Mouse (Mus musculus) forebrain, embryonic 11.5 days (tissue): ENCODE measurements around the gene Zswim2. TPM values are rescaled to one million over a fixed set of nuclear protein-coding genes. Genes with fewer than 3 reads are reported as not detected.
"Not testable (repeated sequence)": the region's sequence is repeated elsewhere in the genome, so short reads cannot be mapped to it uniquely, and the experiment has no call there.

Experiments
- ATAC-seq: fragments of 200-750 bp; cut with Nextera tagmentation; replicated peaks from 2 replicates; pipeline ENCODE4 v1.8.0; 2017; ENCODE audit warnings: moderate TSS enrichment; ENCODE audit not compliant: low FRiP score
- DNase-seq: peaks from one replicate; pipeline ENCODE4 v3.0.0-alpha.2; 2017; ENCODE audit warnings: low spot score
- H3K27ac ChIP-seq: fragments of 300-500 bp; sonication (generic); 2 replicates; pipeline ENCODE4 v1.5.1; 2014; ENCODE audit warnings: low read depth, low read length
- H3K27me3 ChIP-seq: fragments of 300-500 bp; sonication (generic); 2 replicates; pipeline ENCODE4 v1.6.1; 2014; ENCODE audit warnings: mild to moderate bottlenecking, low read length, mixed read lengths; ENCODE audit not compliant: control insufficient read depth, insufficient read depth
- H3K36me3 ChIP-seq: fragments of 300-500 bp; sonication (generic); 2 replicates; pipeline ENCODE4 v1.6.1; 2014; ENCODE audit warnings: mild to moderate bottlenecking, low read length, moderate library complexity, mixed read lengths; ENCODE audit not compliant: control insufficient read depth, insufficient read depth
- H3K4me1 ChIP-seq: fragments of 300-500 bp; sonication (generic); replicated peaks from 2 replicates; pipeline ENCODE4 v1.6.1; 2014; ENCODE audit warnings: low read length, mixed read lengths; ENCODE audit not compliant: control insufficient read depth, insufficient read depth
- H3K4me2 ChIP-seq: fragments of 300-500 bp; sonication (generic); 2 replicates; pipeline ENCODE4 v1.6.1; 2014; ENCODE audit warnings: low read depth, mild to moderate bottlenecking, low read length, moderate library complexity, mixed read lengths; ENCODE audit not compliant: severe bottlenecking
- H3K4me3 ChIP-seq: fragments of 300-500 bp; sonication (generic); 2 replicates; pipeline ENCODE4 v1.5.1; 2014; ENCODE audit warnings: low read depth, low read length
- H3K9ac ChIP-seq: fragments of 300-500 bp; sonication (generic); 2 replicates; pipeline ENCODE4 v1.6.1; 2014; ENCODE audit warnings: low read length
- H3K9me3 ChIP-seq: fragments of 300-500 bp; sonication (generic); 2 replicates; pipeline ENCODE4 v1.6.1; 2016; ENCODE audit warnings: low read length, mixed read lengths; ENCODE audit not compliant: control insufficient read depth
- WGBS: fragments of 180-500 bp; shearing (Covaris S2); extraction: QIAGEN DNeasy Blood & Tissue Kit; methylation state at CpG from one replicate; pipeline ENCODE4 v1.1.7; 2014; 5-methylcytosine and 5-hydroxymethylcytosine counted together
- polyA plus RNA-seq: library from polyadenylated mRNA; unstranded; fragments of >200 nt; fragmentation: Nextera tagmentation; extraction: Ambion mirVana; gene quantifications from 2 replicates; pipeline ENCODE4 v1.2.1, GENCODE M21; 2014

The Zswim2 gene
- not detected in 2 replicates for polyA plus RNA-seq

GRCm38 (mm10) chr2:83940931-83941361 is at the start of gene Zswim2:
Zswim2 (minus strand) TSS chr2:83941228.
- DNase-seq (peak; percentile 84), ATAC-seq (peak; percentile 98)
- Histone ChIP-seq H3K27me3 (no peaks in the 10 kb centered on the region), H3K9ac (peak within 1 kb of the TSS; percentile 33; the same call in 1 of the 2 replicates), H3K4me3 (peak within 1 kb of the TSS; percentile 31; the same call in 1 of the 2 replicates), H3K9me3 (no peaks in the 10 kb centered on the region), H3K4me1 (no peaks in the 10 kb centered on the region), H3K36me3 (no peaks in the 10 kb centered on the region), H3K4me2 (peak within 1 kb of the TSS; percentile 67), H3K27ac (no peak within 1 kb of the TSS)
- WGBS: under 1% methylated on average over 20 of the region's 20 CpGs

DNA sequence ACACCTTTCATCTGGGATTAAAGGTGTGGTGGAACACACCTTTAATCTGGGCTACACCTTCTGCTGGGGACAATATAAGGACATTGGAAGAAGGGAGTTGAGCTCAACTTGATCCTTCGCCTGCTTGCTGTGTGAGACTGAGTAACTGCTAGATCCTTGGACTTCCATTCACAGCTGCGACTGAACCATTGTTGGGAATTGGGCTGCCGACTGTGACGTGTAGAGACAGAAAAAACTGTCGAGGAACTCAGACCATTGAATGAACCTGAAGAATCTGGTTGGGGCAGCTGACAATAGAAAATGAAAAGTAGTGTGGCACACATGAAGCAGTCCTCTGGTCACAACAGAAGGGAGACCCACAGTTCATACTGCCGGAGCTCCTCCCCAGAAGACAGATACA is 49.2 kb upstream of the Zswim2 start, which contains the start of gene Gm13691:
Gene Gm13691, plus strand, starts transcription at position 301 of the 400 bp plus-strand sequence.
- H3K27ac ChIP-seq, H3K27me3 ChIP-seq, H3K4me1 ChIP-seq, H3K9ac ChIP-seq, H3K4me3 ChIP-seq, ATAC-seq, H3K4me2 ChIP-seq, H3K9me3 ChIP-seq, DNase-seq, H3K36me3 ChIP-seq: not testable (repeated sequence)
- no CpG with 5 or more reads among the region's 6 CpGs for WGBS

- DNase-seq, ATAC-seq, H3K9me3 ChIP-seq: not testable (repeated sequence)
Measured at GRCm38 (mm10) chr2:83984443-83984842, 43.4 kb upstream of the Zswim2 start, which contains the start of gene Gm13697. Gm13697 (plus strand) TSS chr2:83984743.

DNA sequence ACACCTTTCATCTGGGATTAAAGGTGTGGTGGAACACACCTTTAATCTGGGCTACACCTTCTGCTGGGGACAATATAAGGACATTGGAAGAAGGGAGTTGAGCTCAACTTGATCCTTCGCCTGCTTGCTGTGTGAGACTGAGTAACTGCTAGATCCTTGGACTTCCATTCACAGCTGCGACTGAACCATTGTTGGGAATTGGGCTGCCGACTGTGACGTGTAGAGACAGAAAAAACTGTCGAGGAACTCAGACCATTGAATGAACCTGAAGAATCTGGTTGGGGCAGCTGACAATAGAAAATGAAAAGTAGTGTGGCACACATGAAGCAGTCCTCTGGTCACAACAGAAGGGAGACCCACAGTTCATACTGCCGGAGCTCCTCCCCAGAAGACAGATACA is 37.6 kb upstream of the Zswim2 start, which contains the start of gene Gm13694:
Gene Gm13694, plus strand, starts transcription at position 301 of the 400 bp plus-strand sequence.
- WGBS: no CpG with 5 or more reads among the region's 6 CpGs

More at GRCm38 (mm10) chr2:83984443-83984842, 43.4 kb upstream of the Zswim2 start, which contains the start of gene Gm13697:
- H3K4me3 ChIP-seq, H3K36me3 ChIP-seq, H3K4me1 ChIP-seq, H3K9ac ChIP-seq, H3K27me3 ChIP-seq, H3K4me2 ChIP-seq, H3K27ac ChIP-seq: not testable (repeated sequence)
- WGBS: no CpG with 5 or more reads among the region's 6 CpGs

GRCm38 (mm10) chr2:83972823-83973222 is 31.8 kb upstream of the Zswim2 start, which contains the start of gene Gm13696:
Gm13696 (plus strand) TSS chr2:83973123.
- H3K4me3 ChIP-seq, H3K27me3 ChIP-seq, H3K36me3 ChIP-seq, ATAC-seq, H3K27ac ChIP-seq, DNase-seq, H3K4me2 ChIP-seq, H3K9ac ChIP-seq, H3K4me1 ChIP-seq, H3K9me3 ChIP-seq: not testable (repeated sequence)
- WGBS: no CpG with 5 or more reads among the region's 6 CpGs

More for the DNA sequence above, 37.6 kb upstream of the Zswim2 start, which contains the start of gene Gm13694:
- H3K27me3 ChIP-seq, H3K27ac ChIP-seq, H3K4me3 ChIP-seq, ATAC-seq, H3K4me1 ChIP-seq, DNase-seq, H3K4me2 ChIP-seq, H3K9ac ChIP-seq, H3K36me3 ChIP-seq, H3K9me3 ChIP-seq: not testable (repeated sequence)

DNA sequence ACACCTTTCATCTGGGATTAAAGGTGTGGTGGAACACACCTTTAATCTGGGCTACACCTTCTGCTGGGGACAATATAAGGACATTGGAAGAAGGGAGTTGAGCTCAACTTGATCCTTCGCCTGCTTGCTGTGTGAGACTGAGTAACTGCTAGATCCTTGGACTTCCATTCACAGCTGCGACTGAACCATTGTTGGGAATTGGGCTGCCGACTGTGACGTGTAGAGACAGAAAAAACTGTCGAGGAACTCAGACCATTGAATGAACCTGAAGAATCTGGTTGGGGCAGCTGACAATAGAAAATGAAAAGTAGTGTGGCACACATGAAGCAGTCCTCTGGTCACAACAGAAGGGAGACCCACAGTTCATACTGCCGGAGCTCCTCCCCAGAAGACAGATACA is 26.0 kb upstream of the Zswim2 start, which contains the start of gene Gm13695:
Gene Gm13695, plus strand, starts transcription at position 301 of the 400 bp plus-strand sequence.
- not testable (repeated sequence) for H3K4me3 ChIP-seq, H3K27ac ChIP-seq, H3K9ac ChIP-seq, H3K4me2 ChIP-seq, H3K9me3 ChIP-seq, DNase-seq, ATAC-seq, H3K27me3 ChIP-seq, H3K4me1 ChIP-seq, H3K36me3 ChIP-seq
- WGBS: no CpG with 5 or more reads among the region's 6 CpGs

GRCm38 (mm10) chr2:83961203-83961602 is 20.2 kb upstream of the Zswim2 start, which contains the start of gene Gm13693:
Gm13693 (plus strand) TSS chr2:83961503.
- not testable (repeated sequence) for H3K27me3 ChIP-seq, H3K36me3 ChIP-seq, H3K9ac ChIP-seq, H3K4me2 ChIP-seq, DNase-seq, H3K4me1 ChIP-seq, ATAC-seq, H3K4me3 ChIP-seq, H3K9me3 ChIP-seq, H3K27ac ChIP-seq
- no CpG with 5 or more reads among the region's 6 CpGs for WGBS

GRCm38 (mm10) chr2:83955393-83955792 is 14.4 kb upstream of the Zswim2 start, which contains the start of gene Gm13698:
Gm13698 (plus strand) TSS chr2:83955693.
- H3K4me1 ChIP-seq, H3K27me3 ChIP-seq, ATAC-seq, H3K4me3 ChIP-seq, H3K9ac ChIP-seq, H3K36me3 ChIP-seq, DNase-seq, H3K9me3 ChIP-seq, H3K4me2 ChIP-seq, H3K27ac ChIP-seq: not testable (repeated sequence)
- no CpG with 5 or more reads among the region's 6 CpGs for WGBS

DNA sequence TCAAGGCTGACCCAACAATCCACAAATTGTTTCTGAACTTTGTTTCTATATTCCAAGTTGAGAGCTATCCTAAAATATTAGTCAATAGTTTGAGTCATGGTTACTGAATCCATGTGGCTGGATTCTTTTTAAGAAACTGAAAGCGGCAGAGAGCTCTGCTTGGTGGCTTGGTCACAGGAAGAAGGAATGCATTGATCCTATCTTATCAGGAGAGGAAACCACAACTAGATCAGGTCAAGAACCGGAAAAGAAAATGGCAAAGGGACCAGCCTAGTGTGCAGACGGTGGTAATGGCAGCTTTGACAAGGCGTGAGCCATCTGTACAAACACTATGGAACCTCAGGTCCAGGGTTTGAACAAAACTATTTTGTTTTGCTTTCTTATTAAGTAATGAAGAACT is 764 bp upstream of the Zswim2 start:
- Histone ChIP-seq H3K9ac (no peak overlapping the region), H3K27ac (no peak overlapping the region), H3K4me2 (no peak overlapping the region), H3K4me1 (no peaks in the 10 kb centered on the region), H3K9me3 (no peaks in the 10 kb centered on the region), H3K4me3 (no peak overlapping the region), H3K36me3 (no peaks in the 10 kb centered on the region), H3K27me3 (no peaks in the 10 kb centered on the region)
- 79% methylated on average over 4 of the region's 4 CpGs for WGBS
- ATAC-seq (no peak), DNase-seq (no peak)
